Comparison of ENCODE assay signal across 12 mouse cellular contexts in the genomic region with DNA sequence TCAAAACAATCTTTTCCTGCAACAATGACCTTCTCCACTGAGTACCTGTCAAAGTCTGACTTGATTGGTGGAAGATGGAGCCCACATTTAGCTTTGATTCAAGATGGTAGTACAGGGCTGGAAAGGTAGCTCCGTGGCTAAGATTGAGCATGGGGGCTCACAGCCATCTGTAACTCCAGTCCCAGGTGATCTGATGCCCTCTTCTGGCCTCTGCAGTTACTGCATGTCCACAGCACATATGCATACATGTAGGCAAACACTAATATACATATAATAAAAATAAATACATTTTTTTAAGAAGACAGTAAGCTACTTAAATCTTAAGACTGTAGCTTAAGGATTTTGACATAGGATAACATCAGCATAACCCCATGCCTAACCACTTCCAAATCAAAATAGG.
DNase-seq lines count a peak whose midpoint lies in the region; TF ChIP-seq lines count a peak whose summit lies in the region.
"Had no signal": no experiment of that assay in that cellular context is flagged by ENCODE, and none has a peak within 500 bp of the region (broad histone marks: within the 10 kb centered on the region; RNA-seq: fewer than 3 reads in every experiment).

No protein-coding gene starts in this region.

- no peaks in the 10 kb centered on the region for H3K27me3 ChIP-seq in heart, adult 2 months (ENCODE audit: control insufficient read depth, insufficient read depth, low read length)
- H3K27me3 ChIP-seq: embryonic facial prominence, embryonic 12.5 days; forebrain, embryonic 13.5 days had no signal

- H3K36me3 ChIP-seq in heart, adult 2 months (ENCODE audit: control insufficient read depth, insufficient read depth, low read length): no peaks in the 10 kb centered on the region
- H3K36me3 ChIP-seq: embryonic facial prominence, embryonic 12.5 days had no signal

- H3K79me2 ChIP-seq in heart, adult 2 months (replicated peaks; ENCODE audit: control insufficient read depth, insufficient read depth, low read length): no peaks in the 10 kb centered on the region

- H3K9ac ChIP-seq in heart, adult 2 months (ENCODE audit: low read depth, low read length): no peak overlapping the region
- H3K9ac ChIP-seq: embryonic facial prominence, embryonic 12.5 days; forebrain, embryonic 13.5 days had no signal

- TF ChIP-seq CTCF in heart, adult 2 months (IDR thresholded peaks at IDR 0.05): peak; percentile 50

- TF ChIP-seq POLR2A in heart, adult 2 months (IDR thresholded peaks at IDR 0.05; ENCODE audit: insufficient read depth, low read depth, low read length): no peak

- intact Hi-C loops in heart, adult 2 months (cut with DNase I): no loop called here
- intact Hi-C loops in left cerebral cortex, postnatal 4 days (cut with DNase I): no loop called here
- intact Hi-C loops in left cerebral cortex, postnatal 36 days (cut with DNase I): no loop called here

- 72% methylated on average over 1 of the region's 1 CpGs for WGBS in heart, adult 2 months

- TF ChIP-seq EP300 in heart, adult 2 months (IDR thresholded peaks at IDR 0.05; ENCODE audit: insufficient read depth, low read depth, low read length): no peak

- no peak overlapping the region for H3K4me3 ChIP-seq in heart, adult 2 months
- H3K4me3 ChIP-seq: embryonic facial prominence, embryonic 12.5 days; forebrain, embryonic 13.5 days had no signal

- no peak for DNase-seq in heart, adult 2 months
- no peak for DNase-seq in heart, adult 8-10 months (ENCODE audit: low spot score)
- DNase-seq in left cerebral cortex, postnatal 4 days: peak; percentile 59
- no peak for DNase-seq in left cerebral cortex, postnatal 36 days (ENCODE audit: low spot score in 2 of 2)
- DNase-seq in thymus, postnatal 25 days: peak; percentile 11
- no peak for DNase-seq in thymus, postnatal 0 days (ENCODE audit: low spot score)
- peak; percentile 40 for DNase-seq in thymus, postnatal 4 days
- DNase-seq in urinary bladder, postnatal 10 days (ENCODE audit: low spot score): no peak
- DNase-seq: gastrocnemius, postnatal 25 days; lung, postnatal 14 days had no signal

- H3K27ac ChIP-seq in heart, adult 2 months: no peak overlapping the region
- H3K27ac ChIP-seq: embryonic facial prominence, embryonic 12.5 days; forebrain, embryonic 13.5 days had no signal

- H3K4me1 ChIP-seq in heart, adult 2 months (ENCODE audit: control insufficient read depth, insufficient read depth, low read length): peaks cover 3% of the 10 kb centered on the region

Comparison
In these comparisons a context has a peak if more than half of its experiments do, and no peak if none do; other contexts are left out.
1. DNase-seq: peak in left cerebral cortex, postnatal 4 days (single experiment), thymus, postnatal 25 days (single experiment) and thymus, postnatal 4 days (single experiment); none in heart, adult 2 months (0 of 2), heart, adult 8-10 months (single experiment), left cerebral cortex, postnatal 36 days (0 of 2), thymus, postnatal 0 days (single experiment) and urinary bladder, postnatal 10 days (single experiment).